Mouse (Mus musculus) thymus, postnatal 4 days (tissue): ENCODE measurements around the gene Gm16867.
"Not testable (repeated sequence)": the region's sequence is repeated elsewhere in the genome, so short reads cannot be mapped to it uniquely, and the experiment has no call there.

Experiments used
- DNase-seq: peaks from one replicate; pipeline ENCODE4 v3.0.0; 2021

The Gm16867 gene

DNA sequence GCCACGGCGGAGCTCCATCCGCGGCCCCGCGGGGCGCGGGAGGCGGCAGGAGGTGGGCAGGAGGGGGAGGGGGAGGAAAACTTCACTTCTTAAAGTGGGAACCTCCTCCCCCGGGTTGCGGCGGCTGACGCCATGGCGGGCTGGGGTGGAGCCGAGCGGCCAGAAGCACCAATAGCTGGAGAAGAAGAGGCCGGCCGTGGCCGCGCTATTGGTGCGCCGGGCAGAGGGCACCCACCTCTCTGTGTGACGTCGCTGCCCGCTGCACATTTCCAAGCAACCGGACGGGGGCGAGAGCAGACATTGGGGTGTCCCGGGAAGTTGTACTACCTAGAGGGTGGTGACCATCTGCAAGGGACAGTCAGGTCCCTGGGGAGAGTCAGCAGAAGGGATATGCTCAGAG, at the start of gene Gm16867:
Gene Gm16867, minus strand, starts transcription at position 189 of the 400 bp plus-strand sequence.
- not testable (repeated sequence) for DNase-seq

DNA sequence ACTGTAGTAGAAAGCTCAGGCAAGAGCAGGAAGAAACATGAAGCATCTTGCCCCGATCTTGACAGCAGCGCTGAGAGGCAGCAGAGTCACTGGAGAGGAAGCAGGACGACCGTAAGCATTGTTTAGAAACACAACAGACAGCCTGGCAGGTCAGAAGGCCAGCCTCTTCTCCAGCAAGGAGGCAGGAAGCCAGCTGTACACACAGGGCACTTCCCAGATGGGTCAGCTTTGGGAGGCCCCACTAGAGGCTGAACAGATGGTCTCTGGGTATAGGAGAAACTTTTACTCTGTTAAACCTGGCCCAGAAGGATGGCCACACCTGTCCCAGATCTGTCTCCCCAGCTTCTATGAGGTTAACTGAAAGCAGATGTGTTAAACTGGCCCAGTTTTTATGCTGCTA, 44.1 kb upstream of the Gm16867 start:
- DNase-seq: not testable (repeated sequence)

DNA sequence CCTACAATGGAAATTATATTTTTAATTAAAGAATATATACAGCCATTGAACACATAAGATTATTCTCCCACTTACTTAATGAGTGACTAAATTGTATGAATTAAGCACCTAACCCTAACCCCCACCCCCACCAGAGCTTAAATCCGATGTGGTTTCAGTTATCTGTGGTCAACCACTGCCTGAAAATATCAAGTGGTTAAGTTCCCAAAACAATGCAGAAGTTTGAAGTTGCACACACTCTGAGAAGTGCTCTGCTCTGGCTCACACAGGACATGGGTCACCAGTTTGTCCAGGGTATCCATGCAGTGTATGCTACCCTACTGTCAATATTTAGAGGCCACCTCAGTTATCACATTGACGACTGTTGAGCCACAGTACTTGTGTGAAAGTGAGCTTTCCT, 41.9 kb upstream of the Gm16867 start:
- DNase-seq: not testable (repeated sequence)

DNA sequence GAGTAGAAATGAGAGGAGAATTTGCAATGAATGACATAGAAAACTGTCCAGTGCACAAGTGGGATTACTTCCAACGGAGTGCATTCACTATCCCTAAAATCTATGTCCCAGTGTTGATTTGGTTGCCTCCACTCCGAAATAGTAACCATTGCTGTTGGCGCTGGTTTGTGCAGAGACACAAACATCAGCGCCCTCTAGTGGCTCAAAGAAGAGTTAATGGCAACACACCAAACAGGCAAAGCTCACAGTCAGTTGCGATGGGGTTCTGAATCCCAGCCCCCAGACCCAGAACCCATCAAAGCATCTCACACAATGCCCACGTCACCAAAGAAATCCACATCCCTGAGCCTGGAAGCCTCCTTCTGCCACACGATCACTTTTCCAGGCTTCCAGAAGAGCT, 40.9 kb upstream of the Gm16867 start:
- not testable (repeated sequence) for DNase-seq

DNA sequence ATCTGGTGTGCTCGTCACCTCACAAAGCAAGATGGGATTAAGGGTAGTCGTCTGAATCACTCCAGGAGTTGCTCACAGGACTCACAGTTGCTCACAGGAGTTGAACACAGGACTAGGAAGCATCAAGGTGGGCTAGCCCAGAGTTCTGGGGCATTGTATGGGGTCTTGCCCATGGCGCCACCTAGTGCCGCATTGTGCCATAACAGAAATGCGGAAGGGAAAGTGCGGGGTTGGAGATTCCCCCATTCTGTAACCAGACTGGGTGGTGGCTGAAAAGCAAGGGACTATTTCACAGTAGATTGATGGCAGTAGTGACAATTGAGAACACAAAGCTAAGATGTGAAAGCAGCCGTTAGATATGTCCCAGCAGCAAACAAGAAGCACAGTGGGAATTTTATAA, 39.5 kb upstream of the Gm16867 start:
- DNase-seq: not testable (repeated sequence)

DNA sequence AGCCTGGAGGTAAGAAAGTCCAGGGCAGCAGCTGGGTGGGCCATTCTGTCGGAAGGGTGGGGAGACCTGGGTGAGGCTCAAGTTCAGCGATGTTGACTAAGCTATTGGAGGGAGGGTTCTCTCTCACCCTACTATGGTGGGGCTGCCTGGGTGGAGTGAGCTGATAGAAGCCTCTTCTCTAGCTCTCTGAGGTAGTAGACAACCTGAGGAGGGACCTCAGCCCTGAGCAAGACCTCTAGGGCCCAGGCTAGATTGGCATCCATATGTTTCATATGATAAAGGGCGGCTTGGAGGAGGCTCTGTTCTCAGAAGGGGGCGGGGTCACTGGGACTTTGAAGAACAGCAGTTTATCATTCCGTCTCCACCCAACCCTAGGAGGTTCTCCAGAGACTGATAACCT, 37.0 kb upstream of the Gm16867 start:
- not testable (repeated sequence) for DNase-seq

DNA sequence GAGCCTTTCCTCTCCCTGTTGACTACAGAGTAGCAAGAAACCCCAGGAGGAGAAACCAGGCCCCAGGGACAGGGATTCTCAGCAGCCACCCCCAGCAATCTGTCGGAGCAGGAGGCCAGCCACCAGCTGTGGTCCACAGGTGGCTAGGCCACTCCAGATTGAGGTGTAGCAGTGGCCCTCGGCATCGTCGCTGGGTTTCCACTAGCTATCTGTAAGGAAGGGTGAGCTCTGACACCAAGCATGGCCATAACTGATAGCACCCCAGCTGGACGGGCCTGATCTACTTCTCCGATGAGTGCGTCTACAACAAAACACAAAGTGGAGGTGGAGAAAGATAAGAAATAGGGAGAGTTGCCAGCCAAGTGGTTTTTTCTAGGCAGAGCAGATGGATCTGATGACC, 33.4 kb upstream of the Gm16867 start:
- not testable (repeated sequence) for DNase-seq

DNA sequence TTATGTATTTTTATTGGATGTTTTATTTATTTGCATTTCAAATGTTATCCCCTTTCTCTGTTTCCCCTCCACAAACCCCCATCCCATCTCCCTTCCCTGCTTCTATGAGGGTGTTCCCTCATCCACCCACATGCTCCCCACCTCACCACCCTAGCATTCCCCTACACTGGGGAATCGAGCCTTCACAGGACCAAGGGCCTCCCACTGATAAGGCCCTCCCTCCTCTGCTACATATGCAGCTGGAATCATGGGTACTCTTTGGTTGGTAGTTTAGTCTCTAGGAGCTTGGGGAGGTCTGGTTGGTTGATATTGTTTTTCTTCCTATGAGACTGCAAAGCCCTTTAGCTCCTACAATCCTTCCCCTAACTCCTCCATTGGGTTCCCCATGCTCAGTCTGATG, 23.0 kb upstream of the Gm16867 start:
- not testable (repeated sequence) for DNase-seq

DNA sequence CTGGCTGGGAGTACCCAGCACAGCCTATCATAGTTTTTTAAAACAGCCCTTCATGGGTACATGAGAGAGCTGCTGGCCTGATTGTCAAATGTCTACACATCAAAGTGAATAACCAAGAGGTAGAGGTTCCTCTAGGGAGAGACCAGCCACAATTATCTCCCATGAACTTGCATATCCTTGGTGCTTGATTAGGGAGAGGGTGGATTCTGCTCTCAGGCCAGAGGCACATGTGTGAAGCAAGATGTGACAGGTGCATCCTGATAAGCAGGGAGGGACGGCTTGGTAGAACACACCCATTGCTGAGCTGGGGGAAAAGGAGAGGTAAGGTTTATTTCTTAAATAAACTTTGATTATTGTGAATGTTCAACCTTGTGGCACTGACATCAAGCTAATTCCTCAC, 19.8 kb upstream of the Gm16867 start:
- DNase-seq: not testable (repeated sequence)

DNA sequence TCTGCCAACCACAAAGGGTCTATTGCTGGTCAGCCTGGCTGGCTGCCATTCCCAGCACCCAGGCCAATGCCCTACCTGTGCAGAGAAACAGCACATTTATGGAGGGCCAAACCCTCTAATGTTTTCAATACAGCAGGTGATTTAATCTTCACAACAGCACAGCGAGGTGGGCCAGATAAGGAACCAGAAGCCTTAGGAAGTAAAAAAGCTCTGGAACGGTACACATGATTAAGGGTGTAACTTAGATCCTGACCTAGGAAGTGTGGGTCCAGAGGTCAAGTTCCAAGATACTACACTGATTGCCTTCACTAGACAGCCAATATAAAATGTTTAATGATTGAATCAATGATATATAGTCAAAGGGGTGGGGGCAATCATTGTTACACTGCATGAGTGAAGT, 17.6 kb upstream of the Gm16867 start:
- DNase-seq: not testable (repeated sequence)

DNA sequence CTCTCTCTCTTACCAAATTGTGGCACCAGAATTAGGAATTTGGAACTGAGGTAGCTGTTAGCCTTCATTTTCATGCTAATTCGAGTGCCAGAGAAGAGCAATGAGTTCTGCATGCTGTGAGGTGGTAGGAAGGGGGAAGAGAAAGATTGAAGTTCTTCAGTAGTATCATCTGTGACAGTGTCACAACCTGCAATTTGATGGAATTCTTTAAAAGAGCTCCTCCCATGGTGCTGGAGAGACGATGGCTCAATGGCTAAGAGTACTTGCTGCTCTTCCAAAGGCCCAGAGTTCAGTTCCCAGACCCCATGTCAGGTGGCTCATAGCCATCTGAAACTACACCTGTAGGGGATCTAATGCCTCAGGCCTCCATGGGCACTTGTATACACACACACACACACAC, 9.3 kb upstream of the Gm16867 start, which contains the start of gene Gm27179:
Gene Gm27179, minus strand, starts transcription at position 101 of the 400 bp plus-strand sequence.
- DNase-seq: not testable (repeated sequence)

DNA sequence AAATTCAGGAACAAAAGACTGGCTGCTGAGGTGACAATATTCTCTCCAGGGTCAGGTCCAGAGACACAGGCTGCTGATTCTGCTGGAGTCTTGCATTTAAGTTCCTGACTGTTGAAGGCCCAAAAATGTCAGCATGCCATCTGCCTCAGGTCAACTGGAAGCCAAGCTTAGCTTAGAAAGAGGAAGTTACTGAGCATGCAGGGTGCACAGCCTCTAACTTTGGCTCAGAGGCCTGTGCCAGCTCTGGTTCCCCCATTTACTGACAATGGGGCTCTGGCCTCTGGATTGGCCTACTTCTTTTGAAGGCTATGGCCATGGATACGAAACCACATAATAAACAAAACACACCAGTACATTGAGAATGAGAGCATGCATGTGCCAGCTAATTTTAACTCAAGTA, 3.8 kb upstream of the Gm16867 start:
- DNase-seq: not testable (repeated sequence)

DNA sequence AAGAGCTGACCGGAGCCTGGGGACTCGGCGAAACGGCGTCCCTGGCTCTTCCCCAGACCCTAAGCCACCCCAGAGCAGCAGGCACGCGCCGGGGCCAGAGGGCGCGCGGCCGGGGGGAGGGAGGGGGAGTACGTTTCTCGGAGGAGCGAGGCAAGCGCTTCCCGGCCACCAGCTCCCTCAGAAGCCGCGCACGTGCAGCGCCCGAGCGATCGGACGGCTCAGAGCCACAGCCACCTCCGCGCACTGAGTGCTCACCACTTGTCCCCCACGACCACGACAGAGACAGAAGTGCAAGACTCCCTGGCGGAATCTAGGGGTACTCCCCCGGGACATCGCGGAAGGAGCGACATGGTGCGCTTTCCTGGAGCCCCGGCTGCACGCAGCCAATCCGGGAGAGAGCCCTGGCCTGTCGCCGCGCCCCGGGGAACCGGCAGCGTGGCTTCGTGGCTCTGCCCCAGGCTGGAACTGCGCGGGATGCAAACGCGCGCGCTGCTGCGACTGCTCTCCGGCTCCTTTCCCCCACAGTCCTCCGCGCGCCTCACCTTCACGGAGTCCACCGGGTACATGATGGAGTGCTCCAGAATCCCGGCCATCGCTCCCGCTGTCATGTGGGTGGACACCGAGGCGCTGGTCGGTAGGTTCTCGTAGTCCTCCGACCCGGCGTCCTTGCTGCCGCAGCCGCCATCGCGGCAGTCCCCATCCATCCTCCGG, 567 bp downstream of the Gm16867 start:
- DNase-seq: not testable (repeated sequence)

DNA sequence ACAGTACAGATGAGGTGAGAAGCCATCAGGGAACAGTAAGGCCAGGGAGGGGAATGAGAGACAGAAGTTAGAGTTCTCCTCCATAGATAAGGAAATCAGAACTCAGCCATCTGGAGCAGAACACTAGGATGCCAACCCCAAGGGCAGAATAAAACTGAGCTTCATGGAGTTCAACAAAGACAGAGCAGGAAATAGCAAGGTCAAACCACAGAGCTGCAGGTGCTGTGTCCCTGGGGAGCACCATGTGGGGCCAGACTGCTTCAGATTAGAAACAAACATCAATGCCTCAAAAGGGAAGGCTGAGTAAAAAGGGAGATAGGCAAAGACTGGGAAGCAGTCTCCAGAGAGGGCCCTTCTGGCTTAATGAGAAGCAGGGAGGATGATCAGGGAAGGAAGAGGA, 6.9 kb downstream of the Gm16867 start:
- not testable (repeated sequence) for DNase-seq

DNA sequence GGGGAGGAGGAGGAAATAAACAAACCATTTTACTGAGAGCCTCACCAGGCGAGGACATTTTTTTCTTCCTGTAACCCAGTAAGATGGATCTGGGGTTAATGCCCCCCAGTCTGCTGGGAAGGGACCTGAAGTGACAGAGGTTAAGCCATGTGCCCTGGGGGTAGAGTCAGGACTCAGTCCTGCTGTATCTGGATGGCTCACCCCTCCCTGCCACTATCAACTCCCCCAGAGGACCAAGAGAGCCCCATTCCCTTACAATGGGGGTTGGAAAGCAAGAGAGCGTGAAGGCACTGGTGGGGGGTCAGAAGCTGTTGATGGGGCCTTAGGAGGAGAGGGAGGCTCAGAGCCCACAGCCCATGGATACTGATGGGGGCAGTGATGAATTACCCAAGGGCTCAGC, 8.2 kb downstream of the Gm16867 start:
- DNase-seq: not testable (repeated sequence)

DNA sequence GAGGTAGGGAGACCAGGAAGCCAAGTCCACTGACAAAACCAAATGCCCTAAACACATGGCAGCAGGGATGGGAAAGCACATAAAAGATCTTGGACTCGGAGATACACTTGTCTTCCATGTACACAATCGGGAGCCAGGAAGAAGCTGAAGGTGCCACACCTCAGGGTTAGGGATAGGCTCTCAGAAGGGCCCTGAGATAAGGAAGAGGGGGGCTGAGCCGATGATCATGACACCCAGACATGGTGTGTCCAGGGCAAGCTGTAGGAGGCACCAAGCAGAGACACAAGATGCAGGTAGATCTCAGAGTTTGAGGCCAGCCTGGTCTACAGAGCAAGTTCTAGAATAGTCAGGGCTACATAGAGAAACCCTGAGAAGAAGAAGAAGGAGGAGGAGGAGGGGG, 8.6 kb downstream of the Gm16867 start:
- DNase-seq: not testable (repeated sequence)

DNA sequence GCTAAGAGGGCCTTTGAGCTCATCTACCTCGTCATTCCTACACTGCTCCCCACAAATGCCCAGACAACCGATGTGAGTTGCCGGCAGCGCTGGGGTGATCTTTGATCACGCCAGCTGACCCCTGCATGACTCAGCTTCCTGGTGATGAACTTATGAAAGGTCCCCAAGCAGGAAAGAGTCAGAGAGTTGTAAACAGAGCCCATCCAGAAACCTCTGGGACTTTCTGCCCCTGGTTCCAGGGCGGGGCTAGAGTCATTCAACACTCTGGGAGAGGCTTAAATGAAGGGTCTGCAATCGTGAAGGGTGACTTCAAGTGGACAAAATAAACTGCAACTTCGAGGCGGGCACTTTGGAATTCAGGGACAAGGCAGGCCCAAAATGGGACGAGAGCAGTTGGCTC, 15.2 kb downstream of the Gm16867 start:
- not testable (repeated sequence) for DNase-seq

DNA sequence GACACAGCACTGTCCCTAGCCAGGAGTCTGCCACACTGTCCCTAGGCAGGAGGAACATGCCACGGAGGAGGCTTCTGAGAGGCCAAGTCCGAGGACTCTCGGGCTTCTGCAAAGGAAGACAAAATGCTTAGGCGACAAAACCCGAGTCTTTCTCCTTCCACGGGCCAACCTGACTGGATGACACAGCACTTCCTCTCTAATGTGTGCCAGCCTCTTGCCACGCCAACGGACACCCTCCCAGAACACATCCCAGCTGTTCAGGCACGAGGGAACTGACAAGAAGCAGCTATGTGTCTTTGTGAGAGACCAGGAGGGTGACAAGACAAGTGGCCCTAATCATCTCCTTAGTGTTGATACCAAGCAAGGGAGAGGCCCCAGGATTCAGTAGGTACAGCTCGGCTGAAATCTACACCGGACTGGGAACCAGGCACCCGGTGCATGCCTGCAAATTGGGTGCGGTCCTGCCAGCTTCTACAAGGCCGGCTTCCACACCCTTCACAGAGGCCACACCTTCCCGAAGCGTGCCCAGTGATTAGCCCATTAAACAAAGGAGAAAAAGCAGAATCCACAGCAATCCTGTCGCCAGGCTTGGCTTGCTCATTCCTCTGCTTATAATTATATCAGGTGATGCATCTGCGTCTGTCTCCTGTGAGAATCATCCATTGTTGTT, 17.6 kb downstream of the Gm16867 start:
- not testable (repeated sequence) for DNase-seq

DNA sequence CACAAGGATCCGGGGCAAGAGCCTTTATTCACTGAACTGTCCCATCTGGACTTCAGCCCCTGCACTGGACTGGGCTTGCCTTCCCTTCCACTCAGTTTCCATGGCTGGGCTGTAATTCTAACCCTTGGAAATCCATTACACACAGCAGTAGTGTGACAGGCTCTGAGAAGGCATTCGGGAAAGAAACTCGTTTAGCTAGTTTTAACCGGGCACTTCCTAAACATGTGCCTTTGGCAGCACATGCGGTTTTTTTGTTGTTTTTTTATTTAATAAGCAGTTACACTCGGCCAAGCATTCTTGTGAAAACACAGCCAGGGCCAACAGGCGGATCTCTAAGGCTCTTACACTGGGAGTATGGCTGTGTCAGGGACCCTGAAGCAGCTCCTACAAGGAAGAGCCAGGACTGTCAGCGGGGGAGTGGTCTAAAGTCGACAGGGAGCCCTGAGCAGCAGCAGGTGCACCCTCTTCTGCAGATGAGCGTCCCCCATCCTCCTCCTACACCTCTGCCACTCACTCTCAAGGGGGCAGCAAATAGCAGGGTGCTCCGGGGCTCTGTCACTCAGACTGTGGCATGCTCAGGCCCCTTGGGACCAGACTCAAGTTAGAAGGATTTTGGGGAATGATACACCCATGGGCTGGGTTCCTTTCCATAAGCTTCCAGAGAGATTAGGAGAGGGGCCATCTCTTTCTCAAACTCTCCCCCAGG, 29.1 kb downstream of the Gm16867 start:
- DNase-seq: not testable (repeated sequence)

DNA sequence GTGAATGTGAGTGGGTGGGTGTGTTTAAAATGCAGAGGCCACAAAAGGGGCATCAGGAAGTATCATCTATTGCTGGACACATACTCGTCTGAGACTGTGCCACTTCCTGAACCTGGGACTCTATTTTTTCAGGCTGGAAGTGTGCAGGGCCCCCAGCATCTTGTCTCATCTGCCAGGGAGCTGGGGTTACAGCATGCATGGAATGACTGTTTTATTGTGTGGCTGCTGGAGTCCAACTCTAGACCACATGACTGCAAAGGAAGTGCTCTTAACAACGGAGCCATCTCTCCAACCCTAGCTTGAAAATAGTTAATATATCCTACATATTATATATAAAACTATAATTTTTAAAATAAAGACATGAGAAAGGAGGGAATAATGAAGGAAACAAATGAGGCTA, 29.8 kb downstream of the Gm16867 start:
- DNase-seq: not testable (repeated sequence)

DNA sequence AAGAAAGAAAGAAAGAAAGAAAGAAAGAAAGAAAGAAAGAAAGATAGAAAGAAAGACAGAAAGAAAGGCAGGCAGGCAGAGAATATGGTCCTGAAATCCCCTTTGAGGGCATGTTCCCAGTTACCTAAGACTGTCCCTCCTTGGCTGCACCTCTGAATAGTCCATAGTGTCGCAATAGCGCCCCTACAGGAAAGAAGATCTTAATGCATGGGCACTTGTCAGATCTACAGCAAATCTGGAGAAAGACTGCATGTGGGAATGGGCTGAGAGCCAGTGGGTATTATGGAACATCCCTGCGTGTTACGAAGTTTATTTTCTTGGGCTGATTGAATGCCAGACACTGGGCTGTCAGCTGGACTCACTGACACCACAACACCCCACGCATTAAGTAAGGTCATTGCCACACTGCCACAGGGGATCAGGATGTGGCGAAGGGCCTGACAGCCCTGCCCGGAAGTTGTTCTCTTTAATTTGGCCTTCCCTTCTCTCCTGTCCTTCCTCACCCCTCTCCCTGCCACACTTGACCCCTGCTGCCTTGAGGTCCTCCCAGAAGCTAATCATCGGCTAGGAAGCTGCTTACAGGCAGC, 32.9 kb downstream of the Gm16867 start:
- DNase-seq: not testable (repeated sequence)

DNA sequence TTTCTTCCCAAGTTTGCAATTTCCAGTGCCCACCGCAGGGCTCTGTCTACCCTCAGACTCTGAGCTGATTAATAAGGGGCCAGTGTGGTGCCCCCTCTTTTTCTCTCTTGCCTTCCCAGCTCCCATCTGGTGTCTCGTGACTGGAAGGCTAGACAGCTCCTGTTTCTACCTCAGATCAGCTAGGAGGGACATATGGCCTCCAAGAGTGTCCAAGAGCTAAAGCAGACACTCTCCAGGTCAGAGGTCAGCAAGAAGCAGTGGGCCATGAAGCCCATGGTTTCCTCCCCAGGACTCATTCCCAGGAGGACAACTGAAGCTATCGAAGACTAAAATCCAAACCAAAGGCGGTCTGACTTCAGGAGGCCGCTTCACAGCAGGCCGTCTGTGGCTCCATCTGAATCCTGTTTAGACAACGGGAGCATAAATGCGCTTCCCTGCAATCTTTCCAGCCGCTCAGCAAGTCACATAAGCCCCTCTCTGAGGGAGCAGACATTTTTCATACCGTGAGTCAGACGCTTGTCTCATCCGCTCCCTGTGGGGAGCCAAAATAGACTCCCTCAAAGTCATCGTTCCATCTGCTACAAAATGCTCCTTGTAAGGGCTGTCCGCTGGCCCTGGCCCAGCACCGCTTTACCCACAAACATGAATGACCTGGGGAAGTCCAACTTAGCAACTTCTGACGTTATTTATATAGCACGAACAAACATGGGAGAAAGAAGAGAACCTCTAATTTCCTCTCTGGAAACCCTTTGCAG, 35.4 kb downstream of the Gm16867 start:
- DNase-seq: not testable (repeated sequence)
